ENCODE assay signal across 18 mouse cellular contexts in the genomic region with DNA sequence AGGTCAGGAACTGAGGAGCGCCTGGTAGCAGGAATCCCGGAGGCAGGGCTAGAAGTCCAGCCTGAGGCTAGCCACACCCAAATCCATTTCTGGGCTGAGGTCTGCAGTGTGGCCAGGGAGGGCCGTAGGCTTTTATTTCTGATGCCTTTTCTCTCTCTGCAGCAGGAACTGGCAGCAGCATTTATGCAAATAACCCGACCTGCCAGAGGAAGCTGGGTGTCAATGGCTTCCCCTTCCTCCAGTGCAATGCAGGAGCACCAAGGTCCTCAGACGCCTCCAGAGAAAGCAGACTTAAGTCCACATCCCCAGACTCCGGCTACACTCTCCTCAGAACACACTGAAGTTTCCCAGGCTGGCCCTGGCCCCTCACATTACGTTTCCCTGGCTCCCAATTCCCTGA. TPM values are rescaled to one million over a fixed set of nuclear protein-coding genes. Genes with fewer than 3 reads are reported as not detected.
DNase-seq lines count a peak whose midpoint lies in the region; TF ChIP-seq lines count a peak whose summit lies in the region.
"Had no signal": no experiment of that assay in that cellular context is flagged by ENCODE, and none has a peak within 500 bp of the region (broad histone marks: within the 10 kb centered on the region; RNA-seq: fewer than 3 reads in every experiment).

No protein-coding gene starts in this region.

- no peak for TF ChIP-seq POLR2A in kidney, adult 2 months (IDR thresholded peaks at IDR 0.05; ENCODE audit: low read depth, low read length)

- DNase-seq in kidney, adult 2 months = peak; percentile 22
- no peak for DNase-seq in kidney, postnatal 10 days
- DNase-seq in thymus, postnatal 4 days = peak; percentile 30
- no peak for DNase-seq in thymus, adult 18-20 months
- DNase-seq in kidney, postnatal 14 days = peak; percentile 25
- no peak for DNase-seq in ovary, postnatal 36 days (ENCODE audit: low spot score)
- no peak for DNase-seq in frontal cortex, postnatal 10 days (ENCODE audit: low spot score in 2 of 2)
- DNase-seq: cerebellum, adult 11-12 months; cerebellum, postnatal 36 days; forebrain, postnatal 0 days; gastrocnemius, postnatal 14 days; right cerebral cortex, postnatal 4 days had no signal

- H3K36me3 ChIP-seq in kidney, adult 2 months (ENCODE audit: control insufficient read depth, insufficient read depth, low read length) = no peaks in the 10 kb centered on the region
- H3K36me3 ChIP-seq: heart, embryonic 12.5 days; limb, embryonic 13.5 days; midbrain, embryonic 13.5 days had no signal

- no peak overlapping the region for H3K27ac ChIP-seq in kidney, adult 2 months (ENCODE audit: insufficient read depth, low read depth, low read length)
- H3K27ac ChIP-seq: limb, embryonic 13.5 days; midbrain, embryonic 13.5 days had no signal

- H3K4me3 ChIP-seq in kidney, adult 2 months (ENCODE audit: insufficient read depth, low read depth, low read length) = no peak overlapping the region
- H3K4me3 ChIP-seq: heart, embryonic 12.5 days; limb, embryonic 13.5 days; midbrain, embryonic 13.5 days had no signal

- no peaks in the 10 kb centered on the region for H3K4me1 ChIP-seq in kidney, adult 2 months (ENCODE audit: control insufficient read depth, insufficient read depth, low read length)

- H3K27me3 ChIP-seq in kidney, adult 2 months (replicated peaks; ENCODE audit: control insufficient read depth, insufficient read depth, low read length) = no peaks in the 10 kb centered on the region
- H3K27me3 ChIP-seq: heart, embryonic 12.5 days; midbrain, embryonic 13.5 days had no signal

- TF ChIP-seq CTCF in kidney, adult 2 months (conservative IDR thresholded peaks at IDR 0.05; ENCODE audit: insufficient read depth, insufficient read length, low read depth, low read length) = no peak

- 61% methylated on average over 7 of the region's 7 CpGs for WGBS in kidney, adult 2 months

RNA-seq across cellular contexts. Expression of a gene that starts 31.9 kb away (rescaled TPM):
- 0.17 TPM in 1 of 2 replicates, not detected in the other for polyA plus RNA-seq in kidney, adult 2 months (2012; rRNA removed)
- polyA plus RNA-seq: embryonic facial prominence, embryonic 11.5 days; forebrain, postnatal 0 days; inflammation-experienced regulatory T-cells, adult 6 months; limb, embryonic 13.5 days; liver, embryonic 16.5 days; midbrain, embryonic 13.5 days had no signal

RNA-seq across cellular contexts. Expression of a gene that starts 48.2 kb away (rescaled TPM):
- 67.3 and 93.3 TPM in 2 replicates for polyA plus RNA-seq in kidney, adult 2 months (2012; rRNA removed)

Comparison
In these comparisons a context has a peak if more than half of its experiments do, and no peak if none do; other contexts are left out.
1. DNase-seq: peak in kidney, adult 2 months (single experiment), thymus, postnatal 4 days (single experiment) and kidney, postnatal 14 days (single experiment); none in kidney, postnatal 10 days (single experiment), thymus, adult 18-20 months (0 of 2), ovary, postnatal 36 days (single experiment) and frontal cortex, postnatal 10 days (0 of 2).